Comparison of ENCODE assay signal across 15 mouse cellular contexts in genomic region chr16:73108021-73108452, GRCm38 (mm10).
DNase-seq lines count a peak whose midpoint lies in the region; ATAC-seq lines count a peak whose summit lies in the region.
"Had no signal": no experiment of that assay in that cellular context is flagged by ENCODE, and none has a peak within 500 bp of the region (broad histone marks: within the 10 kb centered on the region; RNA-seq: fewer than 3 reads in every experiment).

No protein-coding gene starts in this region.

- H3K27ac ChIP-seq in forebrain, embryonic 13.5 days: peak overlapping the region; percentile 48; the same call in 1 of the 2 replicates
- H3K27ac ChIP-seq in limb, embryonic 12.5 days: no peak overlapping the region
- H3K27ac ChIP-seq: embryonic facial prominence, embryonic 10.5 days had no signal

- no peak overlapping the region for H3K4me3 ChIP-seq in forebrain, embryonic 13.5 days
- H3K4me3 ChIP-seq in limb, embryonic 12.5 days (replicated peaks): no peak overlapping the region
- H3K4me3 ChIP-seq: embryonic facial prominence, embryonic 10.5 days; heart, embryonic 12.5 days had no signal

- H3K4me1 ChIP-seq in forebrain, embryonic 13.5 days: peaks cover 24% of the 10 kb centered on the region
- H3K4me1 ChIP-seq in limb, embryonic 12.5 days (replicated peaks): peaks cover 14% of the 10 kb centered on the region
- H3K4me1 ChIP-seq: embryonic facial prominence, embryonic 10.5 days; heart, embryonic 12.5 days had no signal

- H3K9me3 ChIP-seq in forebrain, embryonic 13.5 days (replicated peaks): no peaks in the 10 kb centered on the region
- H3K9me3 ChIP-seq in limb, embryonic 12.5 days: no peaks in the 10 kb centered on the region
- H3K9me3 ChIP-seq: embryonic facial prominence, embryonic 10.5 days; heart, embryonic 12.5 days had no signal

- ATAC-seq in cerebellum, adult (ENCODE audit: insufficient number of reproducible peaks, low FRiP score, low TSS enrichment): peak; percentile 75
- peak; percentile 94 for ATAC-seq in forebrain, embryonic 13.5 days
- ATAC-seq in limb, embryonic 12.5 days (ENCODE audit: insufficient number of reproducible peaks, insufficient read depth, low FRiP score, low TSS enrichment, low read depth): no peak
- ATAC-seq: inflammation-experienced regulatory T-cells, adult 6 months had no signal

- H3K4me2 ChIP-seq in forebrain, embryonic 13.5 days: peak overlapping the region; percentile 21
- H3K4me2 ChIP-seq in limb, embryonic 12.5 days: peak overlapping the region; percentile 29
- H3K4me2 ChIP-seq: heart, embryonic 12.5 days had no signal

- no peaks in the 10 kb centered on the region for H3K27me3 ChIP-seq in forebrain, embryonic 13.5 days
- H3K27me3 ChIP-seq in limb, embryonic 12.5 days: no peaks in the 10 kb centered on the region
- H3K27me3 ChIP-seq: CH12.LX; heart, embryonic 12.5 days had no signal

- DNase-seq in Muller cell, postnatal 12 days (ENCODE audit: inconsistent ontology term): peak; percentile 35
- no peak for DNase-seq in B cell, adult 2 months
- no peak for DNase-seq in lung, postnatal 10 days
- no peak for DNase-seq in kidney, adult 9 months
- no peak for DNase-seq in embryo, embryonic 9.5 days (ENCODE audit: extremely low spot score)
- DNase-seq: kidney, postnatal 14 days; spleen, adult 18-20 months; thymus, postnatal 36 days had no signal

- 24% methylated on average over 7 of the region's 7 CpGs for WGBS in forebrain, embryonic 13.5 days
- WGBS in limb, embryonic 12.5 days: 30% methylated on average over 7 of the region's 7 CpGs

- H3K9ac ChIP-seq in forebrain, embryonic 13.5 days: no peak overlapping the region
- no peak overlapping the region for H3K9ac ChIP-seq in limb, embryonic 12.5 days (replicated peaks)
- H3K9ac ChIP-seq: heart, embryonic 12.5 days had no signal

- no peaks in the 10 kb centered on the region for H3K36me3 ChIP-seq in forebrain, embryonic 13.5 days (ENCODE audit: poor library complexity, severe bottlenecking)
- no peaks in the 10 kb centered on the region for H3K36me3 ChIP-seq in limb, embryonic 12.5 days
- H3K36me3 ChIP-seq: embryonic facial prominence, embryonic 10.5 days; heart, embryonic 12.5 days had no signal
